Mouse (Mus musculus): ENCODE results near the gene Coro7.

GRCm38 (mm10) chr16:4725780-4726527 is 46.4 kb upstream of the Coro7 start, which contains the start of gene Hmox2:
- TF ChIP-seq CTCF (IDR thresholded peaks at IDR 0.05; ENCODE audit: control insufficient read depth, insufficient read depth, insufficient read length) (no peak), USF1 (IDR thresholded peaks at IDR 0.05; ENCODE audit: low read depth) (no peak), FOSL1 (IDR thresholded peaks at IDR 0.05; ENCODE audit: insufficient read depth, low read length, poor library complexity, severe bottlenecking) (no peak)
